Mouse (Mus musculus) myocyte (in vitro differentiated cells): ENCODE measurements around the gene Zfp872.

ENCODE experiments used
- E2F4 ChIP-seq: IDR thresholded peaks from one replicate; pipeline ENCODE4 v1.6.1; 2011; ENCODE audit warnings: mild to moderate bottlenecking, control low read depth, moderate library complexity; ENCODE audit not compliant: insufficient read depth
- MAX ChIP-seq: IDR thresholded peaks from one replicate; pipeline ENCODE4 v1.6.1; 2011; ENCODE audit warnings: low read depth, mild to moderate bottlenecking, control low read depth
- MYOG ChIP-seq, 3 experiments: IDR thresholded peaks; one replicate each; pipeline ENCODE4 v1.6.1; 2011; ENCODE audit warnings: control low read depth in 2 of 3, low read depth in 2 of 3, mild to moderate bottlenecking in 2 of 3; ENCODE audit not compliant: insufficient read length in 2 of 3, control insufficient read depth in 1 of 3, insufficient read depth in 1 of 3
- POLR2A ChIP-seq: IDR thresholded peaks from one replicate; pipeline ENCODE4 v1.6.1; 2011; ENCODE audit warnings: low read depth, mild to moderate bottlenecking, control low read depth, moderate library complexity; ENCODE audit not compliant: insufficient read length
- SRF ChIP-seq: IDR thresholded peaks from one replicate; pipeline ENCODE4 v1.6.1; 2011; ENCODE audit warnings: low read depth; ENCODE audit not compliant: control insufficient read depth, insufficient read length
- TCF12 ChIP-seq: IDR thresholded peaks from one replicate; pipeline ENCODE4 v1.6.1; 2011; ENCODE audit warnings: mild to moderate bottlenecking, control low read depth; ENCODE audit not compliant: poor library complexity, insufficient read depth, severe bottlenecking
- TCF3 ChIP-seq: IDR thresholded peaks from one replicate; pipeline ENCODE4 v1.6.1; 2011; ENCODE audit warnings: low read depth, control low read depth; ENCODE audit not compliant: insufficient read length
- USF1 ChIP-seq: IDR thresholded peaks from one replicate; pipeline ENCODE4 v1.6.1; 2011; ENCODE audit warnings: low read depth, mild to moderate bottlenecking, control low read depth, moderate library complexity

GRCm38 (mm10) chr9:22230061-22230460 lies 42.2 kb downstream of the Zfp872 start:
- TF ChIP-seq POLR2A = no peak
- no peak for TF ChIP-seq E2F4
- TF ChIP-seq MAX = no peak
- no peak for TF ChIP-seq USF1
- no peak for TF ChIP-seq SRF
- no peak for TF ChIP-seq TCF12
- no peak for TF ChIP-seq TCF3
- TF ChIP-seq MYOG (IDR thresholded peaks at IDR 0.05; ENCODE audit: control insufficient read depth in 1 of 3, insufficient read depth in 1 of 3, insufficient read length in 2 of 3, low read depth in 2 of 3) = no peak
